Mouse (Mus musculus) liver, postnatal 0 days (tissue): ENCODE measurements at regions not wholly inside any gene's neighbourhood (a gene's known extent, or its start where the extent isn't known, plus 50 kb on each side); places are given as distances from the start of the nearest gene placed in this dataset.

Experiments used
- ATAC-seq: fragments of 200-750 bp; cut with Nextera tagmentation; 2 replicates; pipeline ENCODE4 v1.8.0; 2017; ENCODE audit warnings: mild to moderate bottlenecking, moderate library complexity
- DNase-seq: peaks from one replicate; pipeline ENCODE4 v3.0.0-alpha.2; 2016
- H3K27ac ChIP-seq: fragments of 300-500 bp; sonication (generic); 2 replicates; pipeline ENCODE4 v1.5.1; 2014; ENCODE audit warnings: antibody characterized with exemption, moderate library complexity, mild to moderate bottlenecking, low read depth
- H3K27me3 ChIP-seq: fragments of 300-500 bp; sonication (generic); 2 replicates; pipeline ENCODE4 v1.6.1; 2014; ENCODE audit warnings: low read length, control low read depth, mixed read lengths; ENCODE audit not compliant: insufficient read depth
- H3K36me3 ChIP-seq: fragments of 300-500 bp; sonication (generic); replicated peaks from 2 replicates; pipeline ENCODE4 v1.6.1; 2014; ENCODE audit warnings: mild to moderate bottlenecking, control low read depth, low read length, moderate library complexity, mixed read lengths; ENCODE audit not compliant: insufficient read depth
- H3K4me1 ChIP-seq: fragments of 300-500 bp; sonication (generic); 2 replicates; pipeline ENCODE4 v1.6.1; 2014; ENCODE audit warnings: antibody characterized with exemption, mild to moderate bottlenecking, control low read depth; ENCODE audit not compliant: insufficient read depth
- H3K4me2 ChIP-seq: fragments of 300-500 bp; sonication (generic); 2 replicates; pipeline ENCODE4 v1.6.1; 2014; ENCODE audit warnings: low read depth, mild to moderate bottlenecking, low read length, moderate library complexity, mixed read lengths
- H3K4me3 ChIP-seq: fragments of 300-500 bp; sonication (generic); 2 replicates; pipeline ENCODE4 v1.5.1; 2014; ENCODE audit warnings: low read depth, low read length
- H3K9ac ChIP-seq: fragments of 300-500 bp; sonication (generic); replicated peaks from 2 replicates; pipeline ENCODE4 v1.6.1; 2014; ENCODE audit warnings: mild to moderate bottlenecking, moderate library complexity
- H3K9me3 ChIP-seq: fragments of 300-500 bp; sonication (generic); 2 replicates; pipeline ENCODE4 v1.6.1; 2016; ENCODE audit warnings: mild to moderate bottlenecking, control low read depth, low read length, mixed read lengths
- CTCF ChIP-seq: sonication (generic); IDR thresholded peaks from 2 replicates; pipeline ENCODE4 v1.5.1; 2016; ENCODE audit warnings: antibody characterized with exemption, low read depth
- EP300 ChIP-seq: IDR thresholded peaks from 2 replicates; pipeline ENCODE4 v1.6.1; 2016; ENCODE audit warnings: antibody characterized with exemption, low read depth, mild to moderate bottlenecking
- WGBS: fragments of 180-500 bp; shearing (Covaris S2); extraction: QIAGEN DNeasy Blood & Tissue Kit; methylation state at CpG from one replicate; pipeline ENCODE4 v1.1.7; 2014; ENCODE audit not compliant: insufficient replicate concordance; 5-methylcytosine and 5-hydroxymethylcytosine counted together

GRCm38 (mm10) chr12:26567435-26567834, 98.4 kb downstream of the Cmpk2 start:
- H3K4me3 ChIP-seq, result no peak overlapping the region
- WGBS, result 79% methylated on average over 4 of the region's 4 CpGs
- H3K9ac ChIP-seq, result no peak overlapping the region
- no peak overlapping the region for H3K27ac ChIP-seq
- no peaks in the 10 kb centered on the region for H3K4me1 ChIP-seq
- no peaks in the 10 kb centered on the region for H3K9me3 ChIP-seq
- DNase-seq (no peak), ATAC-seq (peak; percentile 83)
- H3K36me3 ChIP-seq, result no peaks in the 10 kb centered on the region
- no peak for TF ChIP-seq EP300
- no peak overlapping the region for H3K4me2 ChIP-seq
- no peaks in the 10 kb centered on the region for H3K27me3 ChIP-seq

GRCm38 (mm10) chr12:26562858-26563257, 93.9 kb downstream of the Cmpk2 start:
- Histone ChIP-seq H3K27me3 (no peaks in the 10 kb centered on the region), H3K27ac (no peak overlapping the region), H3K9ac (no peak overlapping the region), H3K4me3 (no peak overlapping the region), H3K4me2 (no peak overlapping the region), H3K9me3 (no peaks in the 10 kb centered on the region), H3K4me1 (no peaks in the 10 kb centered on the region), H3K36me3 (no peaks in the 10 kb centered on the region)
- TF ChIP-seq CTCF, result no peak
- TF ChIP-seq EP300, result no peak
- 73% methylated on average over 6 of the region's 6 CpGs for WGBS
- ATAC-seq, result no peak
- no peak for DNase-seq

DNA sequence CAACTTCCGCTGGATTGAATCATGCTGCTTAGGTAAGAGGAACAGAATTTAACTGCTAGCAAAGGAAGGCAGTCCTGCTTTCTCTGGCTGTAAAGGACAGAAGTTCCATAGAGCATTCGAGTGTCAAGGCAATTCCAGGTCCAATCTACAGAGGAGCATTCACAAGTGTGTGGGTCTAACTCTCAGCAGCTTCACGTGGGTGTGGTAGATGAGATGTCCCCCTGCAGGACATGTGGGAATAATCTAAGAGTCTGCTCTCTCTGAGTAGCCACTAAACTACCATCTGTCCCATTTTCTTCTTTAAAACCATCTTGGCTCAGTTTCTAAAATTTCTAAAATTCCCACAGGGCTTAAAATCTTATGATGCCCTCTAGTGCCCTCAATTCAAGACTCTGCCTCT, 90.6 kb downstream of the Cmpk2 start:
- Histone ChIP-seq H3K4me1 (no peaks in the 10 kb centered on the region), H3K4me2 (no peak overlapping the region), H3K9ac (no peak overlapping the region), H3K9me3 (no peaks in the 10 kb centered on the region), H3K36me3 (no peaks in the 10 kb centered on the region), H3K27ac (no peak overlapping the region), H3K4me3 (no peak overlapping the region), H3K27me3 (no peaks in the 10 kb centered on the region)
- ATAC-seq, result no peak
- TF ChIP-seq CTCF, result no peak
- no peak for TF ChIP-seq EP300
- DNase-seq, result no peak
- WGBS, result 60% methylated on average over 3 of the region's 3 CpGs

DNA sequence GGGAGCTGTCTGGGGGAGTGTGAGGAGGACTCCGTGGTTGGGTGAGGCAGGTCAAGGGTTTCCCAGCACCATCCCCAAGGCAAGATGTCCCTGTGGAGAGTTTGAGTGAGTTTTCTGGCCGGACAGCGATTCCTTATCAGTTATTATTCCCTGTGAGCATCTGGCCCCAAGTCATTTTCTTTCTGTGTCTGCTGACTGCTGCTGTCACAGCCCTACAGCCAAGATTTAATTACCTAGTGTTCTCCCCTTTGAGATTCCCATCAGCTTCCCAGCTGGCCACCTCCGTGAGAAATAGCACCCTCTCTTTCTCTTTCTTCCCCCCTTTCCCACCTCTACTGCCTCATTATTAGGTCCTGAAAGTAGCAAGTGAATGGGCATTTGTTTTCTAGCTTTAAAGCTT, 88.4 kb downstream of the Cmpk2 start:
- Histone ChIP-seq H3K27me3 (no peaks in the 10 kb centered on the region), H3K4me3 (no peak overlapping the region), H3K27ac (no peak overlapping the region), H3K9me3 (no peaks in the 10 kb centered on the region), H3K9ac (no peak overlapping the region), H3K4me1 (no peaks in the 10 kb centered on the region), H3K4me2 (no peak overlapping the region), H3K36me3 (no peaks in the 10 kb centered on the region)
- WGBS, result 8% methylated on average over 4 of the region's 4 CpGs
- no peak for TF ChIP-seq EP300
- no peak for TF ChIP-seq CTCF
- DNase-seq (no peak), ATAC-seq (no peak)

GRCm38 (mm10) chr12:26551168-26551926, 82.3 kb downstream of the Cmpk2 start:
- TF ChIP-seq CTCF, result no peak
- no peak for TF ChIP-seq EP300
- Histone ChIP-seq H3K9me3 (no peaks in the 10 kb centered on the region), H3K9ac (no peak overlapping the region), H3K27me3 (no peaks in the 10 kb centered on the region), H3K4me3 (no peak overlapping the region), H3K4me2 (no peak overlapping the region), H3K36me3 (no peaks in the 10 kb centered on the region), H3K27ac (no peak overlapping the region), H3K4me1 (no peaks in the 10 kb centered on the region)
- WGBS, result 64% methylated on average over 10 of the region's 10 CpGs
- ATAC-seq (no peak), DNase-seq (no peak)

DNA sequence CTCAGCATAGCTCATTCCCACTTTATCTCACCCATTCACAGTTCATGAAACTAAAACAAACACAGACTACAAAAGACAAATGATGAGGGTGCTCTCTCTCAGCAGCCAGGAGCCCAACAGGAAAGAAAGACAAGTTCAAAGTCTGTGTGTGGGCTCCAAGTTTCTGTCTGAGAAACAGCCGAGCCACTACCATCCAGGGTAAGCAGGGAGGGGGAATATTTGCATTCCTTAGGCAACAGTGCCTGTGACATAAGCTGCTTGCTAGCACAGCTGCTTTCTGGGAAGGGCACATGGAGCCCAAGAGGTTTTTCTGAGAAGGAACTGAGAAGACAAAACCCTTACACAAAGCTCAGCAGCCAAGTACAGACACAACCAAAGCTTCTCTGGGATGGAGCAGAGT, 78.5 kb downstream of the Cmpk2 start:
- no peak for TF ChIP-seq EP300
- no peak for TF ChIP-seq CTCF
- 14% methylated on average over 1 of the region's 1 CpGs for WGBS
- no peaks in the 10 kb centered on the region for H3K27me3 ChIP-seq

DNA sequence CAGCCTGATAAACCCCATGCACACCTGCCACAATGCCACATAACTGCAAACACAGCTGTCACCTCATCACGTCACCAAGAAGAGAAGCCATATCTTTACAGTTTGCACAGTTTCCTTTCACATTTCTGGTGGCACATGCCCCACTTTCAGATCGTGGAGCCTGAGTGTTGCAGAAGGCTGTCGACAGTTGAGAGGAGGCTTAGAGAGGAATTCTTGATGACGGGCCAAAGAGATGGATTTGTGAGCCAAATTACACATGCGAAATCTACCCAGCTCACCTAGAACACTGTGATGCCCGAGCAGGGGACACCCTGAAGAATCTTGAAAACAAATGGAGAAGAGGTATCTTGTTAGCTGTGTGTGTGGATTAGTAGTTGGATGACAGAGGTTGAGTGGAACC, 77.4 kb downstream of the Cmpk2 start:
- ATAC-seq (no peak), DNase-seq (no peak)
- Histone ChIP-seq H3K27ac (no peak overlapping the region), H3K27me3 (no peaks in the 10 kb centered on the region), H3K9me3 (no peaks in the 10 kb centered on the region), H3K9ac (no peak overlapping the region), H3K36me3 (no peaks in the 10 kb centered on the region), H3K4me1 (no peaks in the 10 kb centered on the region), H3K4me3 (no peak overlapping the region), H3K4me2 (no peak overlapping the region)
- no peak for TF ChIP-seq EP300
- no peak for TF ChIP-seq CTCF
- WGBS, result 67% methylated on average over 6 of the region's 6 CpGs

More for the DNA sequence above, 78.5 kb downstream of the Cmpk2 start:
- Histone ChIP-seq H3K9me3 (no peaks in the 10 kb centered on the region), H3K4me3 (no peak overlapping the region), H3K4me1 (no peaks in the 10 kb centered on the region), H3K27ac (no peak overlapping the region), H3K36me3 (no peaks in the 10 kb centered on the region), H3K4me2 (no peak overlapping the region), H3K9ac (no peak overlapping the region)
- DNase-seq (no peak), ATAC-seq (no peak)
